Mouse (Mus musculus) intestine, postnatal 0 days (tissue): ENCODE measurements around the gene Rfxank. TPM values are rescaled to one million over a fixed set of nuclear protein-coding genes. Genes with fewer than 3 reads are reported as not detected.

Experiments
- ATAC-seq: fragments of 200-750 bp; cut with Nextera tagmentation; 2 replicates; pipeline ENCODE4 v1.8.0; 2017; ENCODE audit warnings: mild to moderate bottlenecking, moderate TSS enrichment, moderate library complexity
- H3K27ac ChIP-seq: fragments of 300-500 bp; sonication (generic); 2 replicates; pipeline ENCODE4 v1.5.1; 2014; ENCODE audit warnings: mild to moderate bottlenecking, low read depth, low read length, moderate library complexity
- H3K27me3 ChIP-seq: fragments of 300-500 bp; sonication (generic); replicated peaks from 2 replicates; pipeline ENCODE4 v1.6.1; 2014; ENCODE audit warnings: low read length, mixed read lengths; ENCODE audit not compliant: control insufficient read depth, insufficient read depth
- H3K36me3 ChIP-seq: fragments of 300-500 bp; sonication (generic); 2 replicates; pipeline ENCODE4 v1.6.1; 2014; ENCODE audit warnings: mild to moderate bottlenecking, moderate library complexity; ENCODE audit not compliant: control insufficient read depth, insufficient read depth
- H3K4me1 ChIP-seq: fragments of 300-500 bp; sonication (generic); replicated peaks from 2 replicates; pipeline ENCODE4 v1.6.1; 2014; ENCODE audit warnings: antibody characterized with exemption, low read length, mixed read lengths; ENCODE audit not compliant: control insufficient read depth, insufficient read depth
- H3K4me2 ChIP-seq: fragments of 300-500 bp; sonication (generic); replicated peaks from 2 replicates; pipeline ENCODE4 v1.6.1; 2014; ENCODE audit warnings: low read depth, mild to moderate bottlenecking, moderate library complexity
- H3K4me3 ChIP-seq: fragments of 300-500 bp; sonication (generic); 2 replicates; pipeline ENCODE4 v1.5.1; 2014; ENCODE audit warnings: low read depth, low read length
- H3K9ac ChIP-seq: fragments of 300-500 bp; sonication (generic); 2 replicates; pipeline ENCODE4 v1.6.1; 2014; ENCODE audit warnings: mild to moderate bottlenecking, low read depth, low read length
- H3K9me3 ChIP-seq: fragments of 300-500 bp; sonication (generic); 2 replicates; pipeline ENCODE4 v1.6.1; 2016; ENCODE audit warnings: mixed run types; ENCODE audit not compliant: control insufficient read depth
- CTCF ChIP-seq: sonication (generic); IDR thresholded peaks from 2 replicates; pipeline ENCODE4 v1.5.1; 2016; ENCODE audit warnings: low read depth, mild to moderate bottlenecking, control low read depth, antibody characterized with exemption, moderate library complexity
- WGBS: fragments of 180-500 bp; shearing (Covaris S2); extraction: QIAGEN DNeasy Blood & Tissue Kit; methylation state at CpG from one replicate; pipeline ENCODE4 v1.1.7; 2014; 5-methylcytosine and 5-hydroxymethylcytosine counted together
- polyA plus RNA-seq: library from polyadenylated mRNA; unstranded; fragments of >200 nt; fragmentation: Nextera tagmentation; extraction: Ambion mirVana; gene quantifications from 2 replicates; pipeline ENCODE4 v1.2.1, GENCODE M21; 2015

Gene Rfxank
- polyA plus RNA-seq, 1 experiment from 2014 or later, result 11.2 TPM

- H3K36me3 ChIP-seq, result no peaks in the 10 kb centered on the region
These were observed 31.2 kb upstream of the Rfxank start for GRCm38 (mm10) chr8:70170116-70170515.

GRCm38 (mm10) chr8:70166504-70167110 lies 27.7 kb upstream of the Rfxank start:
- peak; percentile 99 for TF ChIP-seq CTCF
- 3% methylated on average over 21 of the region's 21 CpGs for WGBS
- Histone ChIP-seq H3K4me2 (peak overlapping the region; percentile 61), H3K9ac (no peak overlapping the region), H3K4me1 (0 out of 2 replicates have a peak, but pooled peaks cover 3% of the 10 kb centered on the region), H3K4me3 (peak overlapping the region; percentile 21; the same call in 1 of the 2 replicates), H3K9me3 (no peaks in the 10 kb centered on the region), H3K27me3 (peaks cover 4% of the 10 kb centered on the region; the same call in 1 of the 2 replicates), H3K27ac (no peak overlapping the region), H3K36me3 (no peaks in the 10 kb centered on the region)
- peak; percentile 52 for ATAC-seq

More at GRCm38 (mm10) chr8:70170116-70170515, 31.2 kb upstream of the Rfxank start:
- H3K4me3 ChIP-seq, result no peak overlapping the region
- no peak overlapping the region for H3K4me2 ChIP-seq
- no peak overlapping the region for H3K27ac ChIP-seq
- 71% methylated on average over 3 of the region's 3 CpGs for WGBS
- no peak for TF ChIP-seq CTCF
- ATAC-seq, result no peak
- H3K27me3 ChIP-seq, result peaks cover 4% of the 10 kb centered on the region; the same call in 1 of the 2 replicates
- H3K9me3 ChIP-seq, result no peaks in the 10 kb centered on the region
- H3K4me1 ChIP-seq, result peaks cover 3% of the 10 kb centered on the region; the same call in 1 of the 2 replicates
- H3K9ac ChIP-seq, result no peak overlapping the region

- ATAC-seq, result no peak
- WGBS, result 79% methylated on average over 3 of the region's 3 CpGs
- no peak for TF ChIP-seq CTCF
- Histone ChIP-seq H3K4me1 (0 out of 2 replicates have a peak, but pooled peaks cover 3% of the 10 kb centered on the region), H3K9ac (no peak overlapping the region), H3K27me3 (peaks cover 4% of the 10 kb centered on the region; the same call in 1 of the 2 replicates), H3K9me3 (no peaks in the 10 kb centered on the region), H3K36me3 (no peaks in the 10 kb centered on the region), H3K4me2 (no peak overlapping the region), H3K4me3 (no peak overlapping the region), H3K27ac (no peak overlapping the region)
These were observed 24.4 kb upstream of the Rfxank start for GRCm38 (mm10) chr8:70163316-70163715.

- TF ChIP-seq CTCF, result no peak
- 67% methylated on average over 13 of the region's 13 CpGs for WGBS
- H3K4me1 ChIP-seq, result 0 out of 2 replicates have a peak, but pooled peaks cover 3% of the 10 kb centered on the region
These were observed 21.1 kb upstream of the Rfxank start for GRCm38 (mm10) chr8:70160015-70160414.

GRCm38 (mm10) chr8:70159211-70159610 lies 20.3 kb upstream of the Rfxank start:
- Histone ChIP-seq H3K27me3 (no peaks in the 10 kb centered on the region), H3K36me3 (no peaks in the 10 kb centered on the region), H3K4me3 (no peak overlapping the region), H3K4me2 (no peak overlapping the region), H3K27ac (no peak overlapping the region), H3K9me3 (no peaks in the 10 kb centered on the region), H3K4me1 (0 out of 2 replicates have a peak, but pooled peaks cover 3% of the 10 kb centered on the region), H3K9ac (no peak overlapping the region)
- no peak for TF ChIP-seq CTCF
- ATAC-seq, result no peak
- 78% methylated on average over 4 of the region's 4 CpGs for WGBS

More at GRCm38 (mm10) chr8:70160015-70160414, 21.1 kb upstream of the Rfxank start:
- no peak overlapping the region for H3K9ac ChIP-seq
- H3K4me2 ChIP-seq, result no peak overlapping the region
- H3K36me3 ChIP-seq, result no peaks in the 10 kb centered on the region
- no peak overlapping the region for H3K4me3 ChIP-seq
- no peaks in the 10 kb centered on the region for H3K9me3 ChIP-seq
- H3K27me3 ChIP-seq, result no peaks in the 10 kb centered on the region
- no peak for ATAC-seq
- H3K27ac ChIP-seq, result no peak overlapping the region

GRCm38 (mm10) chr8:70158069-70158853 lies 19.3 kb upstream of the Rfxank start:
- WGBS, result 8% methylated on average over 40 of the region's 40 CpGs

More at GRCm38 (mm10) chr8:70158069-70158853, 19.3 kb upstream of the Rfxank start:
- H3K4me1 ChIP-seq, result 0 out of 2 replicates have a peak, but pooled peaks cover 3% of the 10 kb centered on the region
- peak overlapping the region; percentile 40; the same call in 1 of the 2 replicates for H3K9ac ChIP-seq
- peak overlapping the region; percentile 94 for H3K4me2 ChIP-seq
- TF ChIP-seq CTCF, result no peak
- peak; percentile 72 for ATAC-seq
- H3K9me3 ChIP-seq, result no peaks in the 10 kb centered on the region
- H3K36me3 ChIP-seq, result no peaks in the 10 kb centered on the region
- H3K4me3 ChIP-seq, result peak overlapping the region; percentile 55
- no peaks in the 10 kb centered on the region for H3K27me3 ChIP-seq
- no peak overlapping the region for H3K27ac ChIP-seq
